Mouse (Mus musculus): ENCODE measurements around the gene Spsb1. TPM values are rescaled to one million over a fixed set of nuclear protein-coding genes. Genes with fewer than 3 reads are reported as not detected.

Spsb1 gene
- total and polyA plus RNA-seq, 2 experiments, result 0.91 to 0.92 TPM

GRCm38 (mm10) chr4:149982154-149982553 lies 27.3 kb upstream of the Spsb1 start:
- peaks cover 41% of the 10 kb centered on the region for H3K36me3 ChIP-seq (ENCODE audit: control insufficient read depth, insufficient read depth, low read length)
- peaks cover 54% of the 10 kb centered on the region for H3K4me1 ChIP-seq (ENCODE audit: control insufficient read depth, insufficient read depth, low read length)
- TF ChIP-seq CTCF (IDR thresholded peaks at IDR 0.05; ENCODE audit: low read depth, low read length), result no peak
- no peak for TF ChIP-seq POLR2A (IDR thresholded peaks at IDR 0.05; ENCODE audit: extremely low read depth, insufficient read depth, low read length)
- no peaks in the 10 kb centered on the region for H3K27me3 ChIP-seq (ENCODE audit: control insufficient read depth, insufficient read depth, low read length)
- WGBS, result 38% methylated on average over 15 of the region's 15 CpGs
- no peak overlapping the region for H3K9ac ChIP-seq (ENCODE audit: low read depth, low read length)
- H3K79me2 ChIP-seq (ENCODE audit: control insufficient read depth, insufficient read depth, low read length), result peaks cover 11% of the 10 kb centered on the region; the same call in 1 of the 2 replicates
- peak overlapping the region; percentile 18 for H3K27ac ChIP-seq (replicated peaks; ENCODE audit: insufficient read depth, low read depth, low read length)
- DNase-seq (ENCODE audit: extremely low read depth, low read depth, low spot score), result peak; percentile 80
- H3K4me3 ChIP-seq (ENCODE audit: insufficient read depth, low read depth, low read length), result no peak overlapping the region

- no peaks in the 10 kb centered on the region for H3K79me2 ChIP-seq (ENCODE audit: control insufficient read depth, insufficient read depth, low read length)
- TF ChIP-seq CTCF (IDR thresholded peaks at IDR 0.05; ENCODE audit: low read depth, low read length) (peak; percentile 94), POLR2A (IDR thresholded peaks at IDR 0.05; ENCODE audit: extremely low read depth, insufficient read depth, low read length) (no peak)
- H3K36me3 ChIP-seq (ENCODE audit: control insufficient read depth, insufficient read depth, low read length), result peaks cover 26% of the 10 kb centered on the region
- DNase-seq (ENCODE audit: extremely low read depth, low read depth, low spot score), result peak; percentile 58
- no peak overlapping the region for H3K27ac ChIP-seq (replicated peaks; ENCODE audit: insufficient read depth, low read depth, low read length)
- no peaks in the 10 kb centered on the region for H3K27me3 ChIP-seq (ENCODE audit: control insufficient read depth, insufficient read depth, low read length)
- no peak overlapping the region for H3K4me3 ChIP-seq (ENCODE audit: insufficient read depth, low read depth, low read length)
- H3K9ac ChIP-seq (ENCODE audit: low read depth, low read length), result no peak overlapping the region
- peaks cover 36% of the 10 kb centered on the region for H3K4me1 ChIP-seq (ENCODE audit: control insufficient read depth, insufficient read depth, low read length)
- 23% methylated on average over 12 of the region's 12 CpGs for WGBS
Measured at GRCm38 (mm10) chr4:149979819-149980308, 25.0 kb upstream of the Spsb1 start.

- no peak overlapping the region for H3K4me3 ChIP-seq (ENCODE audit: insufficient read depth, low read depth, low read length)
- no peak overlapping the region for H3K27ac ChIP-seq (replicated peaks; ENCODE audit: insufficient read depth, low read depth, low read length)
- WGBS, result 65% methylated on average over 2 of the region's 2 CpGs
- peaks cover 26% of the 10 kb centered on the region for H3K4me1 ChIP-seq (ENCODE audit: control insufficient read depth, insufficient read depth, low read length)
- H3K36me3 ChIP-seq (ENCODE audit: control insufficient read depth, insufficient read depth, low read length), result peaks cover 17% of the 10 kb centered on the region; the same call in 1 of the 2 replicates
- peak; percentile 49 for DNase-seq (ENCODE audit: extremely low read depth, low read depth, low spot score)
- H3K9ac ChIP-seq (ENCODE audit: low read depth, low read length), result no peak overlapping the region
- no peaks in the 10 kb centered on the region for H3K27me3 ChIP-seq (ENCODE audit: control insufficient read depth, insufficient read depth, low read length)
- H3K79me2 ChIP-seq (ENCODE audit: control insufficient read depth, insufficient read depth, low read length), result no peaks in the 10 kb centered on the region
- TF ChIP-seq POLR2A (IDR thresholded peaks at IDR 0.05; ENCODE audit: extremely low read depth, insufficient read depth, low read length), result no peak
- no peak for TF ChIP-seq CTCF (IDR thresholded peaks at IDR 0.05; ENCODE audit: low read depth, low read length)
Measured at GRCm38 (mm10) chr4:149978820-149979219, 24.0 kb upstream of the Spsb1 start.

GRCm38 (mm10) chr4:149977801-149978544 lies 23.1 kb upstream of the Spsb1 start:
- Histone ChIP-seq H3K27ac (replicated peaks; ENCODE audit: insufficient read depth, low read depth, low read length) (no peak overlapping the region), H3K4me1 (ENCODE audit: control insufficient read depth, insufficient read depth, low read length) (peaks cover 19% of the 10 kb centered on the region), H3K27me3 (ENCODE audit: control insufficient read depth, insufficient read depth, low read length) (no peaks in the 10 kb centered on the region), H3K9ac (ENCODE audit: low read depth, low read length) (no peak overlapping the region), H3K36me3 (ENCODE audit: control insufficient read depth, insufficient read depth, low read length) (peaks cover 17% of the 10 kb centered on the region; the same call in 1 of the 2 replicates), H3K79me2 (ENCODE audit: control insufficient read depth, insufficient read depth, low read length) (no peaks in the 10 kb centered on the region), H3K4me3 (ENCODE audit: insufficient read depth, low read depth, low read length) (no peak overlapping the region)
- TF ChIP-seq POLR2A (IDR thresholded peaks at IDR 0.05; ENCODE audit: extremely low read depth, insufficient read depth, low read length) (no peak), CTCF (IDR thresholded peaks at IDR 0.05; ENCODE audit: low read depth, low read length) (no peak)
- peak; percentile 57 for DNase-seq (ENCODE audit: extremely low read depth, low read depth, low spot score)
- WGBS, result 43% methylated on average over 17 of the region's 17 CpGs

- H3K9ac ChIP-seq (ENCODE audit: low read depth, low read length), result no peak overlapping the region
- H3K27me3 ChIP-seq (ENCODE audit: control insufficient read depth, insufficient read depth, low read length), result no peaks in the 10 kb centered on the region
- no peaks in the 10 kb centered on the region for H3K79me2 ChIP-seq (ENCODE audit: control insufficient read depth, insufficient read depth, low read length)
- TF ChIP-seq POLR2A (IDR thresholded peaks at IDR 0.05; ENCODE audit: extremely low read depth, insufficient read depth, low read length) (no peak), CTCF (IDR thresholded peaks at IDR 0.05; ENCODE audit: low read depth, low read length) (no peak)
- H3K4me3 ChIP-seq (ENCODE audit: insufficient read depth, low read depth, low read length), result no peak overlapping the region
- 31% methylated on average over 6 of the region's 6 CpGs for WGBS
- H3K27ac ChIP-seq (replicated peaks; ENCODE audit: insufficient read depth, low read depth, low read length), result no peak overlapping the region
- H3K36me3 ChIP-seq (ENCODE audit: control insufficient read depth, insufficient read depth, low read length), result peaks cover 17% of the 10 kb centered on the region; the same call in 1 of the 2 replicates
- H3K4me1 ChIP-seq (ENCODE audit: control insufficient read depth, insufficient read depth, low read length), result peaks cover 16% of the 10 kb centered on the region
- peak; percentile 41 for DNase-seq (ENCODE audit: extremely low read depth, low read depth, low spot score)
Measured at GRCm38 (mm10) chr4:149977181-149977580, 22.3 kb upstream of the Spsb1 start.

All from liver, adult 2 months (tissue).